Mouse (Mus musculus) right cerebral cortex, adult 18-20 months (tissue): ENCODE data around the gene Tmem50b.

Experiments used
- DNase-seq: peaks from one replicate; pipeline ENCODE4 v3.0.0; 2022; ENCODE audit warnings: mixed read lengths

Gene Tmem50b

DNA sequence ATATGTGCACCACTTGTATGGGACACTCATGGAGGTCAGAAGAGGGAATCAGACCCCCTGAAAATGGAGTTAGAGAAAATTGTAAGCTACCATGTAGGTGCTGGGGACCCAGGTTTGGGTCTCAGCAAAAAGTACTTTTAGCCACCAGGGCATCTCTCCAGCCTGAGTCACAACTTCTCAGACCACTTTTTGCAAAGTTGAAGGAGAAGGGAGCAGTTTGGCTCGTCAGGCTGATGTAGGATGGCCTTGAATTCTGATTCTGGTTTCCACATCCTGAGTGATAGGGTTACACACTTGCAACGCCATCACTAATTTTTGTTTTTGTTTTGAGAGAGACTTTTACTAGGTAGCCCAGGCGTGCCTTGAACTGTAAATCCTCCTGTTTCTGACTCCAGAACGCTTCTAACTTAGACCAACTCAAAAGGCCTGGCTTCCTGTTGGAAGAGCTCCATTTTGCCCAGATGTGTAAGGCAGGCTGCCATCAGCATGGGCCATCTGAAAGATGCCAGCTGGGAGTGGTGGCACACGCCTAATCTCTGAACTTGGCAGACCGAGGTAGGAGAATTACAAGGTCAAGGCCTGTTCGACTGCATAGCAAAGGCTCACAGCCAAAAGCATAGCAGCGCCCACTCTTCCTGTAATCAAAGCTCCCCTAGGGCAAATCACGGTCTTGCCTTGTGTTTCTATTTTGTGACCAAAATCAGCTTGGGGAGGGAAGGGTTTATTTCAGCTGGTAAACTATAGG lies 12.1 kb upstream of the Tmem50b start:
- DNase-seq = no peak

DNA sequence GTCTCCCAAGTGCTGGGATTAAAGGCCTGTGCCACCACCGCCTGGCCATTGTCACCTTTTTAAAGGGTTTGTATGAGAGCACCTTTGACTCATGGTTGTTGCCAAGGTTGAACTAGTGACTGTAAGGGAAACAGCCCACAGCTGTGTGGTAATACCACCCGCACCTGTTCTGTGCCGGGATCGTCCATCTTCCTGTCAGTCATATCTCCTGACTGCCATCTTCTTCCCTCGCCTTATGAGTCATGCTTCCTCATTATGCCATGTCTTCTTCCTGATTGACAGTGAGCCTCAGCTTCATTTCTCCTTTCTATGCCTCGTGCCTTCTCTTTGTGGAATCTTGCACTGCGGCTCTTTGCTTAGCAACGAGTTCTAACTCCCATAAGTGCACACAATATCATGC lies 9.4 kb upstream of the Tmem50b start:
- DNase-seq = no peak

DNA sequence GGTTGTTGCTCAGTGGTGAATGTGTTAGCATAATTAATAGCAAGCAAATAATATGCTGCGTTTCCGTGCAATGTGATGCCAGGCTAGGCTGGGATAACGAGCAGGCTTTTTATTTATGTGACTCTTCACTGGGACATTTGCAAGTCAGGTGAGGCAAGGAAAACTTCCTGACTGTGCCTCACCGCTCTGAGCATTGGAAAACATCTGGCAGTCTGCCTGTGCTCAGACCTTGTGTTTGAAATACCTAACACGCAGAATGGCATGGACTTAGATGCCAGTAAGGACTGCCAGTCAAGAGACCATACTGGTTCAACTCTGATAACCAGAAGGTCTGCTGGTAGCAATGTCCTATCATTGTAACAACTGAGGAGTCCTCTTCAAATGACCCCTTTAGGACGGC lies 7.6 kb upstream of the Tmem50b start:
- DNase-seq = no peak

DNA sequence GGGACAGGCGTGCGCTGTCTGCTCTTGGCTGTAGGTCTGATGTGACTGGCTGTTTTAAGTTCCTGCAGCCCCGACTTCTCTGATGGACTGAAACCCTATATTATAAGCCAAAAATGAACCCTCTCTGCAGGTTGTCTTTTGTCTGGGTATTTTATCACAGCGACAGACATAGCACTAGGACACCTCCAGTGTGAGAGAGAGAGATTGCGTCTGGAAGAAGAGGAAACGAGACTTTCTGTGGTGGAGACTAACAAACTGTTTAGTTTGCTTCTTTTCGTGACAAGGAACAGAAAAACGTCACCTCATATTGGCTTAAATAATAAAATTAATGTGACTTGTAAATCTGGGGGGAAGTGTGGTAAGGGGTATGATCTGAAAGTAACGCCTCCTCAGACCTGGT lies 4.1 kb upstream of the Tmem50b start:
- no peak for DNase-seq

DNA sequence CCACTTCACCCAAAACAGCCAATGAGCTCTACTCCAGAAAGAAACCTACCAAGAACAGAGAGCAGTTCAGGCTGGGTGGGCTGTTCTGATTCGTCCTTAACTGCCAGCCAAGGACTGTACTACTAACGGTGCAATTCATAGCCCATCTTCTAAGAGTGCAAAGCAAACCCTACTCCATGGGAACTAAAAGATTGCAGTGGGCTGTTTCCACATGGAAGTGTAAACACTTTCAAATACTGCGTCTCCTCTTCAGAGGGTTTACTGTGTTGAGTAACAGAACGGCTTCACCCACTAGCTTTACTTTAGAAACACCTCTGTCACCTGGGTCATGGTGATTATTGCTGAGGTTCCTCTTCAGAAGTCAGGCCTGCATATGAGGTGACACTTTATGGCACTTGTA lies 3.5 kb upstream of the Tmem50b start:
- DNase-seq = no peak

DNA sequence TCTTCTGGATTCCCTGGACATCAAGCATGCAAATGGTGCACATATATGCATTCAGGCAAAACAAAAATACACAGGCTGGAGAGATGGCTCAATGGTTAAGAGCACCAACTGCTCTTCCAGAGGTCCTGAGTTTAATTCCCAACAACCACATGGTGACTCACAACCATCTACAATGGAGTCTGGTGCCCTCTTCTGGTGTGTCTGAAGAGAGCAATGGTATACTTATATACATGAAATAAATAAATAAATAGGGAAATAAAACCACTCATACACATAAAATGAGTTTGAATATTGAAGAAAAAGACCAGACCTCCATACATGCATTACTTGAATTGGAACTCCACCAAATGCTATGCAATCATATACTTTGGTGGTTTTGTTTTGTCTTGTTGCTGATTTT lies 1.6 kb upstream of the Tmem50b start:
- DNase-seq = no peak

DNA sequence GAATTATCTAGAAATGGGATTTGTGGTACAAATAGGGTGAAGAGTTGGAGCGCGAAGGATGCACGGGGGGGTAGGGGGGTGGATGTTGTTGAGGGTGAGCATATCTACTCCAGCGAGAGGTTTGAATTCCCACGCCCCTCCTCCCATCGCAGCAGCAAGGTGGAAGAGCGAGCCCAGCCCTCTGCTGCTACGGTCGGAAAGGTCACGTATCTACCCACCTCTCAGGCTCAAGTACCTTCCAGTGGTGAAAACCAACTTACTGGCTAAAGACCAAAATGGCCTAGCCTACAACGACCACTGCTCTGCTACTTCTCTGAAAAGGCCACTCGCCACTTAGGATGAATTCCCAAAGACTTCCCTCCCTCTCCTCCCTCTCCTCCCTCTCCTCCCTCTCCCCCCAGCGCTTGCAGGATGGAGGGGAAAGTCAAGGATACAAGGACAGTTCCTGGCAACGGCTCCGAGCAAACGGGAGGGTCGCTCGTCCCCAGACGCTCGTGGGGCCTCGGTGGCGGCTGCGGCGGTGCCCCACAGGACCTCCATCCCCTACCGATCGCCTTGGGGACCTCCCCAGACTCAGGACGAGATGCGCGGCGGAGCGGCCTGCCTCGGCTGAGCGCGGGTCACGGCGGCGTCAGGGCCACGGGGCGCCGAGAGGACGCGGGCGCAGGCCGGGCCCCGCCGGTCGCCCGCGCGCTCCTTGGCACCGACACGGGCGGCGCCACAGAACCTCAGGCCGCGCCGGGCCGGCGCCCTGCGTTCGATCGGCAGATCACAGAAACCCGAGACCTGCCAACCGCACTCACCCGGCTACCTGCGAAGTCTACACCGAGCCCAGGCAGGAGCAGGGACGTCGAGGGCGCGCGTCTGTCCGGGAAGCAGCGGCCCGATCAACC lies 575 bp downstream of the Tmem50b start:
- DNase-seq = peak; percentile 19

DNA sequence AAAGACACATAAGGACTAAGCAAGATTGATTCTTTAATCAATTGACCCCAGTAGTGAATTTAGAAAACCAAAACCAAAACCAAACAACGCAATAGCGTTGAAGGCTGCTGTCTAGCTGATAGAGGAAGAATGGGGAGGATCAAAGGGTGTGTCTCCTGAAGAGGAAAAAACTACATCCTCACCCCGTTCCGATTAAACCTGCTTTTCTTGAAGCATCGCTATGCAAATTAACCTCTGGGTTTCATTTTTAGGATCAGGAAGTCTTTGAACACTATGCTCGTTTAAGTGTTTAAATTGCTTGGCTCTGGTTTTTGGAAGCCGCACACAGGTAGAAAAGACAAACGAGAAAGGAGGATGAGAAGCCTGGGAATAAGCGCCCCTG lies 1.2 kb downstream of the Tmem50b start:
- DNase-seq = no peak

DNA sequence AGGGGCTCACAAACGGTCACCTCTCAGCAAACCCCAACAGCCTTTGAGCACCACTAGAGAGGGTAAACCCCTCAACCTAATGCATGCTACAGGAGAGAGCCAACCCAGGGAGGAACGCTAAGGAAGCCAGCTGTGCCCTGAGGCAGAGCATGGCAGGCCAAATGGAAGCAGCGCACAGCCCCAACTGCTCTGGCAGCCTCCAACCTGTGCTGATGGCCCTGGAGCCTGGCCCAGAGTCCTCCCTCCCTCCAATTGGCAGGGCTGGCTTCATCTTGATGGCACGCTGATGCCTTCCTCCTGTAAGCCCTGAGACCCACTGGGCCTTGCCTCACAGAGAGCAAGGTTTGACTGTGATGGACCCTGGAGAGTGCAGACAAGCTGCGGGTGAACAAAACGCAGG lies 2.5 kb downstream of the Tmem50b start:
- DNase-seq = no peak

DNA sequence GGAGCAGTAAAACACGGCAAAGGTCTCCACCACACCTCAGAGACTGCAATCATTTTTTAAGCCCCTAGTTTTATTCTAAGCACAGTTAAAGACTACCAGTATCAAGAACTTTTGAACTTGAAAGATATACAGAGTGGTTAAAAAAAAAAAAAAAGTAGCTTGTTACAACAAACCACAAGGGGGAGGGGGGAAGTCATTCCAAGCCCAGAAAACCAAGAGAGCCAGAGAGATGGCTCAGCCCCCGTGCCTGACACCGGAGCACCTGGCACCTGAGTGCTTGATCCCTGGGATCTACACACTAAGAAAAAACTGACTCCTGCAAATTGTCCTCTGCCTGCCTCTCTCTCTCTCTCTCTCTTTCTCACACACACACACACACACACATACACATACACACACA lies 4.3 kb downstream of the Tmem50b start:
- DNase-seq = no peak

DNA sequence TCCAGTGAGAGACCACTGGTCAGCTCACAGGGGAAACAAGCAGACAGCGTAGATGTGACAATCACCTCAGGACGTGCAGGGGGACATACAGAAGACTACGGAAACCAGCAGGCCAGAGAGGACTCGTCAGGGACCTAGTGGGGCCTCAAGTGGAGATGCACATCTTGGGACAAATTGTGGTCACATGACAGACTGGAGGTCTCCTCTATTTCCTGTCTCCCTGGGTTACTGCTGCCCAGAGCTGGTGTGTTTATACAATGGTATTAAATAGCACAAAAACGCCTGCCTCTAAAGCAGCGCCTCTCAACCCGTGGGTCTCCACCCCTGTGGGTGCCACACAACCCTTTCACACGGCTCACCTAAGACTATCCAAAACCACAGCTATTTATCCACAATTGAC lies 5.4 kb downstream of the Tmem50b start:
- no peak for DNase-seq

DNA sequence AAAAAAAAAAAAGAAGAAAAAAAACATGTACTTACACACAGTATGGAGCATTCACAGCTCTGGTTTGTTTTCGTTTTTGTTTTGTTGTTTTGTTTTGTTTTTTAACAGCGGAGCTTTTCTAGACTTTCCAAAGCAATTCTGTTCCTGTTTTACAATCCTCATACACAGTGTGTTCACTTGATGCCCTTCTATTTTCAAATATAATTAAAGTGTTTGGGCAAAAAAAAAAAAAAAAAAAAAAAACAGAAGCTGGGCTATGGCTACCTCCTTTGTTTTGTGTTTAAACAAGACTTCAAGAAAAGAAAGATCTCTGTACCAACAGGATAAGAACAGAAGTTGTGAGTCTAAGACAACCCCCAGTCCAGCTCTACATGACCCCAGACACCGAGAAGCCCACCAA lies 8.9 kb downstream of the Tmem50b start:
- no peak for DNase-seq

DNA sequence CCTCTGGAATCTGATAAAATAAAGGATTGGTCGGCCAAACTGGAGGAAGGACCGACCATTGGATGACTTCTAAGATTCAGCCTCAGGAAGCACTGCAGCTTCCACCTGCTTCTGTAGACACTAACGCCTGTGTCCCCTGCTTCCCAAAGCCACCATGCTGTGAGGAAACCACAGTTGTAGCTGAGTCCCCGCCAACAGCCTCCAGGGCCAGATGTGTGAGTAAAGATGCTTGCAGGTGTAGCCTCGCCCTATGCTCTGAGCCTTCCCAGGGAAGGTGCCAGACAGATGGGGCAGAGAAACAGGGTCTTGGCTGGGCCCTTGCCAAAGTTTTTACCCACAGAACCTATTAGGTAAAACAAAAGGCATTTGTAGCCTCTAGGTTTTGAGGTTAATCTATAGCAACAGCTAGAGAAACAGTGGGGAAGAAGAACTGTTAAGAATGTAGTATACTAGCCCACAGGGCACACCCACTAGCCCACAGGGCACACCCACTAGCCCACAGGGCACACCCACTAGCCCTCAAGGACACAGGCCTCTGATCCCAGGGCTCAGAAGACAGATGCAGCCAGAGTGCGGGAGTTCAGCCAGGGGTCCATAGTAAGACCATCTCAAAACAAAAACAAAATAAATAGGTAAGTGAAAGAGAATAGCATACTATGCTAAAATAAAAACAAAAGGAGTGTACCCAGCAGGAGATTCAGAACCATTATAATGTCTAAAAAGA lies 9.7 kb downstream of the Tmem50b start:
- no peak for DNase-seq

DNA sequence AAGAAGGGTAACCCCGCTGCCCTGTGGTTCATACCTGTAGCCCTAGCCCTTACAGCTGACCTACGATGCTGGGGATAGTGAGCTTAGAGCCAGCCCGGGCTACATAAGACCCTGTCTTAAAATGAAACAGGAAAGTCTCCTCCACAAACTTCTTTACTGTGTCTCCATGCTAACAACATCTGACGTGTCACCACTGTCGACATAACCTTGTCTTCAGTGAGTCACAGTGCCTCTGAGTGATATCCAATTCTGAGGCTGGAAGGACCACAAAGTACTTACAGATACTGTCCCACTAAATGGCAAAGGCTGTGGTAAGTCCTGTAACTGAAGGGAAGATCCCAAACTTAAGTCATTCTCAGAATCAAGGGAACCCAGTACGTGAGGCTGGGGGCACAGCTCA lies 11.4 kb downstream of the Tmem50b start:
- DNase-seq = no peak

DNA sequence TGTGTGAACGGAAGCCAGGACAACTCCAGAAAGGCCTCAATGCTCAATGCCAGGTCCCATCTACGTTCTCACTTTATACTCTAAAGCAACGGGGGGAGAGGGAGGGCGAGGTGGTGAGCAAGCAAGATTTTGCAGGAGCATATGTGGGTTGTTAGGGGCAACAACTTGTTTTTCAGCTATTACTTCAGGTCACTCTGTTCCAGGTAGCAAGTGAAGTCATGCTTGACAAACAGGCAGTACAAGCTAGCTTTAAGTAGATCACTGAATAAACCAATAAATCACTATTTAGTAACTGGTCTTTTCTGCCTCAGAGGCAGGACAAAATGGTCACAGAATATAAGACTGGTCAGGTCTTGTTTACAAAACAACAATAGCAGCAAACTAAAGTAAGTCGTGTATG lies 12.0 kb downstream of the Tmem50b start:
- DNase-seq = no peak

DNA sequence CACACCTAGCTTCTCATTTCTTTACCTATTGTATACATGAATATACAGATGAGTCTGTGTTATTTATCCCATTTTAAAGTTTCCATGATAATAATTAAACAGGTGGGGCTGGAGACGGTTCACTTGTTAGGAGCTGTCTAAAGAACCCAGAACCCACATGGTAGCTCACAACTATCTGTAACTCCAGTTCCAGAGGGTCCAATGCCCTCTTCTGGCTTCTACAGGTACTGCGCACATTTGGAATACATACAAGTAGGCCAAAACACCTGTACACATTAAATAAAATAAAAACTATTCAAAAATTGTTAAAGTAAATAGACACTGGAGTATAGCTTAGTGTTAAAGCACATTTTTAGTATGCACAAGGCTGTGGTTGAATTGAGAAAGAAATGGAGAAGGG lies 15.3 kb downstream of the Tmem50b start:
- DNase-seq = no peak

DNA sequence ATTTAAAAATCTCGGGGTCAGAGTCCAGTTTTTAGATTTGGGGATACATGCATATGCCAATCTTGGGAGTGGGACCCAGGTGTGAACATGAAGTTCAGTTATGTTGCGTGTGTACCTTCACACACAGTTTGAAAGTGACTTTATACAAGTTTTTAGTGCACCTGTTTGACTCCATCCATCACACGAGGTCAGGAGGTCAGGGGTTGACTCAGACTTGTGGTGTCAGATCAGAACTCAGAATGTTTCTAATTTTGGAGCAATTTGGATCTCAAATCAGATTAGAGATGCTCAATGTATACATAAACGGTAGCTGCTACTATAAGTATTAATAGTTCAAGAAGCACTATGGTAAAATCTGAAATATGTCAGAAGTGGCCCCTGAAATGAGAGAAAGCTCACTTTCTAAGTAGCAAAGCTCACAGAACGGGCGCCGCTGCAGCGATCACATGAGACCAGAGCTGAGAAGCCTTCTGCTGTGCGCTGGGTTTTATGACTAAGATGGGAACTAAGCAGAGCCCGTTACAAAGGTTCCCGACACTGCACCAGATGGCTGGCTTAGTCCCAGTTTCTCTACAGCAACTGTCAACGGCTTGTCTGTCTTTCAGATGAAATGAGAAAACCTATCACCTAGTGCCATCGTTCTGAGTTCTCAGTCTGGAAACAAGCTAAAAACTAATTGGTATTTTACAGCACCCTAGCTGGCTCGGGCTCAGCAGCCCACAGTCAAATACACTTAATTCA lies 18.4 kb downstream of the Tmem50b start:
- peak; percentile 34 for DNase-seq

DNA sequence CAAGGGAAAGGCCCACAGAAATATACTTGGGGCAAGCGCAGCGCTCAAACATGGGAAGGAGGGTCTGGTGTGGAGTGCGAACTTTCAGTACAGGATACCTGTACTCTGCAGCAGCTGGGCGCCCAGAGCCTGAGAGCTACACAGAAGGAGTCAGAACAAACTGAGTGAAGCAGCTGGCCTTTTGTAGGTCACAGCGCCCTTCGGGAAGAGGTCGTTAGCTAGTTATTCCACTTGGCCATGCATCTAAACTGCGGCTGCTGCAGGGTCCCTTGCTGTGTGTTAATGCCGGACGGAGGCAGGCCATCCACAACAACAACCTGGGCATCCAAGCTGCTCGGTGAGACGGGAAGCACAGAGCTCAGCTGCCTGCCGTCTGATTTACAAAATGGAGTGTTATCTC lies 22.4 kb downstream of the Tmem50b start:
- DNase-seq = no peak

DNA sequence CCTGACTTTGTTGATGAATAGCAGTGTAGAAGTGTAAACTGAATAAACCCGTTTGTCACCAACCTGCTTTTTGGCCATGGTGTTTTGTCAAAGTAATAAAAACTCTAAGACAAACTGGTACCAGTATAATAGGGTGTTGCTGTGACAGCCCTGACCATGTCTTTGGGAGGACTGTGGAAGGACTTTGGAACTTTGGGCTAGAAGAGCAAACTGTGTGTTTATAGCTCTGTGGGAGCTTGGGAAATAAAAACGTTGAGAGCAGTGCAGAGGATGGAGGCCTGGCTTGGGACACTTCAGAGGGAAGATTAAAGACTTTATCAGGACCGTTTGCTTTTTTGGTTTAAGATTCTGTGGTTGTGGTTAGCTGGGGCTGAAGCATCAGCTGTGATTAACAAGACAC lies 26.5 kb downstream of the Tmem50b start:
- no peak for DNase-seq

DNA sequence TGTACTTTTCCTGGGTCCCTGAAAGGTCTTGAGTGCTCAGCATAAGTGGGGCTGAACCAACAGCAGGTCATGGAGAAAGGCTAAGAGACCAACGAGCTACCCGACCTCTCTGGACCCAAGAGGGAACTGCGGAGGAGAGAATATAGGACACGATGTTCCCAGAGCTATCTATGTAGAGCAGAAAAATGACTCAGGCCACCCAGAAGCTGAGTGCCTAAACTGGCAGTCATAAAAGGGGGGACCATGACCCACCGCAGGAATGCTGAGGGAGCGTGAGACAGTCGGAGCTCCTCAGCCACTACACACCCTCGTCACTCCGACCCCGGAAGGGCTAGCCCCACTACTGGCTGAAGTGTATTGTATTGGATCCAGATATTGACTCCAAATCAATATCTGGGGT lies 28.6 kb downstream of the Tmem50b start:
- DNase-seq = no peak

DNA sequence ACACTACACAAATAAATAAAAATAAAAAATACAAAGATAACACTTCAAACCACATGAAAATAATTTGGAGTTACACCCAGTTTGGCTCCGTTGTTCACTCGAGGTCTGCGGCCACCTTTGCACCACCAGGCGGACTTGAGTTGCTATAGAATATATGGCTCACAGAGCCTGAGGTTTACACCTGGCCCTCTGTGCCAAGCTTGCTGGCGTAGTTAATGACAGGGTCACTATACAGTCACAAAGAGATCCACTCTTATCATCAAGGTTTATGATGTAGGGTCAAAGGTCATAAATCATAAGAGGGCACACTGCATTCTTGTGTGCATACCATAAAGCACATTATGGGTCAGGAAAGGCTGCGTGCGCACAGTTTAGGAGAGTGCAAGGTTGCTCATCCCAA lies 31.6 kb downstream of the Tmem50b start:
- DNase-seq = no peak

DNA sequence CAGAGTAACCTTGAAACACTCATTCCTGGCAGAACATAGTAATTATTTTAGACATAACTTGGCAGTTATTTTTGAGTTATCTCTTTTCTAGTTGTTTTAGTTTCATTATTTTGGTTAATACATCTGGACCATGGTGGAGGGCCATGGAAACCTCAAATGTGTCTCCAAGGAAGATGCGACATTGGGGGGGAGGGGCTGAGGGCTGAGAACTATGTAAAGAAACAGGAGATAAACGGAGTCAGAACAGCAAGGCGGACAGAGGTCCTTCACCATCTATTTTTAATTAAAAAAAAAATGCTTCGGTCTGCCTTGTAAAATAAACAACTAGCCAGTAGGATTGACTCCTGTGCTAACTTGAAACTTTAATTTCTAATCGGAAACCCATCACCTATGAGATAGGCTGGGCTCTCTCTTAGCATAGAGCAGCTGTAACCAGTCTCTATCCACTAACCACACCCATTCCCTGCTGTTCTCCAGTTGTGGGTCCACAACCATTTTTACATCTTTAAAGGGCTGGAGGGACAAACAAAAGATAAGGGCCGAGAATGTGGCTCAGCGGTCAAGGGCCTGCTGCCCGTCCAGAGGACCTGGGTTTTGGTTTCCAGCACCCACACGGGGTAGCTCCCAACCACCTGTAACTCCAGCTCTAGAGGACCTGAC lies 32.2 kb downstream of the Tmem50b start:
- DNase-seq = no peak
